Mouse (Mus musculus): ENCODE results near the gene Gamt.
"Not testable (repeated sequence)": the region's sequence is repeated elsewhere in the genome, so short reads cannot be mapped to it uniquely, and the experiment has no call there.

Gene Gamt

DNA sequence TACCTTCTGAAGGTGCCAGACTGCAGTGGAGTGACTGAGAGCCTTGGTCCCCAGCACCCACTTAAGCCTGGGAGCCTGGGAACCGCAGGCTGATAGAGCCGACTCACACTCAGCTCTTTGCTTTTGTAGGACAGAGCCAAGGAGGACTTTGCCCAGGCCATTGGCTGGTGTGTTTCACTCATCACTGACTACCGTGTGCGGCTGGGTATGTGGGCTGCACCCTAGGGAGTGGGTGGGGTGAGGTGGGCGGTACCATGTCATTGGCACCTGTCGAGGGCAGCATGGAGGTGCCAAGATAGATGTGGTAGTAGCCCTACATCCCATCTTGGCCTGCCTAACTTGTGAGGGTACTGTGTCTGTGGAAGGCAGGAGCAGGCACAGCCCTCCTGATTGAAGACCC is 21.0 kb downstream of the Gamt start:
- Histone ChIP-seq H3K36me3 (ENCODE audit: control insufficient read depth, insufficient read depth, low read length, poor library complexity, severe bottlenecking) (peaks cover 7% of the 10 kb centered on the region), H3K27me3 (ENCODE audit: control insufficient read depth, insufficient read depth, low read length, poor library complexity, severe bottlenecking) (no peaks in the 10 kb centered on the region)
- no peak for DNase-seq (ENCODE audit: low read depth, low spot score)

DNA sequence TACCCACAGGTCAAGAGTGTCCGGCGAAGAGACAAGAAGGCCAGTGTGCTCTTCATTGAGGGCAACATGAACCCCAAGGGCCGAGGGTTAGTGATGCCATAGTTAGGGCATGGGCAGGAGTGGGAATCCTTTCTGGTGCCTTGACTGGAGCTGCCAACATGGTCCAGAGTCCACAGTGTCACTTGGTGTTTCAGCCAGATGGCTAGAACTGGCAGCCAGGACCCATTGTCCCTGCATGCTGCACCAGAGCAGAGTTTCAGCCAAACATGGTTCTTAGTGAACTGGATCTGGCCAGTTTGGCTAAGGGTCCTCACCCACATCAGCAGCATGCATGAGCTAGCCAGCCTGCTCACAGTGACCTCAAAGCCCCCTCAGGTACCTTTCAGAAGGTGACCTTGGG is 22.5 kb downstream of the Gamt start:
- Histone ChIP-seq H3K36me3 (ENCODE audit: control insufficient read depth, insufficient read depth, low read length, poor library complexity, severe bottlenecking) (peaks cover 7% of the 10 kb centered on the region), H3K27me3 (ENCODE audit: control insufficient read depth, insufficient read depth, low read length, poor library complexity, severe bottlenecking) (no peaks in the 10 kb centered on the region)
- DNase-seq (ENCODE audit: low read depth, low spot score), result no peak

DNA sequence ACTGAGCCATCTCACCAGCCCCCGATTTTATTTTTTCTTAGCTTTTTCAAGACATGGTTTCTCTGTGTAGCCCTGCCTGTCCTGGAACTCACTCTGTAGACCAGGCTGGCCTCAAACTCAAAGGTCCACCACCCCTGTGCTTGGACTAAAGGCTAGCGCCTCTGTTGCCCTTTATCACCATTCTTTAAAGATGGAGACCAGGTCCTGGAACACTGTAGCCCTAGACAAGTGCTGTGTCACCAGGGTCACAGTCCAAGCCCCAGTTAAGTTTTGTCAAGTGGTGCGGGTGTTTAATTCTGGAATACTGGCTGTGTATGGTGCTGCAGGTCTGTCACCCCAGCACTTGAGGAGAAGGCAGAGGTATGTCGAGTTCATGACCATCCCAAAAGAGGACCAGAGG is 23.8 kb downstream of the Gamt start:
- H3K27me3 ChIP-seq (ENCODE audit: control insufficient read depth, insufficient read depth, low read length, poor library complexity, severe bottlenecking), result no peaks in the 10 kb centered on the region

DNA sequence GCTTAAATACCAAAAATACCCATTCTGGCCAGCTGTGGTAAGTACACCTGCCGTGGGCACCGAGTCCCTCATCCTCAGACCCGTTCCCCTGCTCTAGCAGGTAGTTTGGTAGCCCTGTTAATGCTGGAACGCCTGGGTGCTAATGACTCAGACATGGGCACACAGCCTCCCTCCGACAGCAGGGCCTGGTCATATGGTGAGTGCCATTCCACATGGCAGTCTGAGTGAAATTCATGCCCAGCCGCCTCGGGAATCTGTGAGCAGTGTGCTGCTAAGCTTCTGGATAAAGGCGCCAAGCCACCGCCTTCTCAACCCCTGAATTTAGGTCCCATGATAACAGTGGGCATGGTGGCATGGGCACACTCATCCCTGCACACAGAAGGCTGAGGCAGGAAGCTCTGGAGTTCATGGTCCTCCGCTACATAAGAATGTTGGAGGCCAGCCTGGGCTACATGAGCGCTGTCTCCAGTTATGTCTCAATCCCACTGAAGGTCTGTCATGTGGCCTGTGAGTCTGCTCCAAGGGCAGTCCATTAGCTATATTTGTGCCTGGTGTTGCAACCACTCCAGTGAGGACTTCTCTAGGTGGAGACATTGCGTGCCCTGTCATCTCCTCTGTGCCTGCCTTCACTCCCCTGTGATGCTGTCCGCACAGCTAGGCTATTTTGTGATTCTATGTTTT is 24.5 kb downstream of the Gamt start:
- Histone ChIP-seq H3K27me3 (ENCODE audit: control insufficient read depth, insufficient read depth, low read length, poor library complexity, severe bottlenecking) (no peaks in the 10 kb centered on the region), H3K36me3 (ENCODE audit: control insufficient read depth, insufficient read depth, low read length, poor library complexity, severe bottlenecking) (peaks cover 7% of the 10 kb centered on the region)
- DNase-seq (ENCODE audit: low read depth, low spot score), result no peak

More for the DNA sequence above, 23.8 kb downstream of the Gamt start:
- no peak for DNase-seq (ENCODE audit: low read depth, low spot score)
- H3K36me3 ChIP-seq (ENCODE audit: control insufficient read depth, insufficient read depth, low read length, poor library complexity, severe bottlenecking), result peaks cover 7% of the 10 kb centered on the region

DNA sequence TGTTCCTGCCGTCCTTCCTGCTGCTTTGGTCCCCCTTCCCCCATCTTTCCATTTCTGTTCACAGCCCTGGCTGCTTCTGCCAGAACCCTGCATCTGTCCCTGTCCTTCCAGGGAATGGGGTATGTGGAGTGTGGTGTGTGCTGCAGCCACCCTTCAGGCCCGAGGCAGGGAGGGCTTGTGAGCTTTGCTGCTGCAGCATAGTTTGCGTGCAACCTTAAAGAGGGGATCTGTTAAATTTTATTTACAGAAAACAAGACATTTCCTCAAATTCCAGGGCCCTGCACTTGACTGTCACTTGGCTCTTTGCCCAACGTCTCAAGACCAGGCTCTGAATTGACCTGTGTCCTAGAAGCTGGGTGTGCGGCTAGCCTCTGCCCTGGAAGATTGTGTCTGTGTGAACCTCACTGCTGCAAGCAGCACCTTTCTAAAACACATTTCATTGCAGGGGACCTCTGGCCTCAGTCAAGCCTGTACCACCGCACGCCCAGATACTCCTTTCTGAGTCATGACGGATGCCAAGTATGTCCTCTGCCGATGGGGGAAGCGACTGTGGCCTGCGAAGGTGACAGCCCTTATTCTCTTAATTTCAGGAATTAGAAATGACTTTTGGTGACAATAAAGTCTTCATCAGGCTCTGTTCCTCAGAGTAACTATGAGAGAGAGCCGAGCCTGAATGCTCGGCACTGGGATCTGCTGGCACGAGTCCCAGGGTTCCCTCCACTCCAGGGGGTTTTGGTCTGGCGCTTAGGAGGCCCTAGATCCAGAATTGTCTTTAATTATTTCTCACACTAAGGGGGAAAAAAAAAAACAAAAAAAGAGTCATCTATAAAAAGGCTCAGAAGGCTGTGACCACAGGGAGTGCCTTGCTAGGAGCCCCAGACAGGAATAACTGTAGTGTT is 32.7 kb downstream of the Gamt start:
- Histone ChIP-seq H3K27me3 (ENCODE audit: control insufficient read depth, insufficient read depth, low read length, poor library complexity, severe bottlenecking) (no peaks in the 10 kb centered on the region), H3K36me3 (ENCODE audit: control insufficient read depth, insufficient read depth, low read length, poor library complexity, severe bottlenecking) (no peaks in the 10 kb centered on the region; the same call in 1 of the 2 replicates)
- no peak for DNase-seq (ENCODE audit: low read depth, low spot score)

DNA sequence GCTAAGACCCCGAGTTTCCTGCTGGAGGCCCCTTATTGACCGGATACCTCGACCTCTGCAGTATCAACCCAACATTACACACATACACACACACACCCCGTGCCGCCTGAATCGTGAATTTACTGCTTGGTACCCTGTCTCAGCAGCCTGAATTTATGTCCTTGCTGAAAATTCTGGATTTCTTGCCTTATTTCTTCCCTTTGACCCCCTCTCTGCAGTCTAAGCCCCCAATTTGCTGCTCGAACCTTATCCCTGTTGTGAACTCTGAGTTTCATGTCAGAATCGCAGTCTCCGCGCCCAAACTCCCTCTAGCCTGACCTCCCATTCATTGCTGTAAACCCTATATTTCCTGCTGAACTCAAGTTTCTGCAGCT is 33.7 kb downstream of the Gamt start:
- Histone ChIP-seq H3K36me3 (ENCODE audit: control insufficient read depth, insufficient read depth, low read length, poor library complexity, severe bottlenecking) (no peaks in the 10 kb centered on the region; the same call in 1 of the 2 replicates), H3K27me3 (ENCODE audit: control insufficient read depth, insufficient read depth, low read length, poor library complexity, severe bottlenecking) (no peaks in the 10 kb centered on the region)
- DNase-seq (ENCODE audit: low read depth, low spot score), result no peak

DNA sequence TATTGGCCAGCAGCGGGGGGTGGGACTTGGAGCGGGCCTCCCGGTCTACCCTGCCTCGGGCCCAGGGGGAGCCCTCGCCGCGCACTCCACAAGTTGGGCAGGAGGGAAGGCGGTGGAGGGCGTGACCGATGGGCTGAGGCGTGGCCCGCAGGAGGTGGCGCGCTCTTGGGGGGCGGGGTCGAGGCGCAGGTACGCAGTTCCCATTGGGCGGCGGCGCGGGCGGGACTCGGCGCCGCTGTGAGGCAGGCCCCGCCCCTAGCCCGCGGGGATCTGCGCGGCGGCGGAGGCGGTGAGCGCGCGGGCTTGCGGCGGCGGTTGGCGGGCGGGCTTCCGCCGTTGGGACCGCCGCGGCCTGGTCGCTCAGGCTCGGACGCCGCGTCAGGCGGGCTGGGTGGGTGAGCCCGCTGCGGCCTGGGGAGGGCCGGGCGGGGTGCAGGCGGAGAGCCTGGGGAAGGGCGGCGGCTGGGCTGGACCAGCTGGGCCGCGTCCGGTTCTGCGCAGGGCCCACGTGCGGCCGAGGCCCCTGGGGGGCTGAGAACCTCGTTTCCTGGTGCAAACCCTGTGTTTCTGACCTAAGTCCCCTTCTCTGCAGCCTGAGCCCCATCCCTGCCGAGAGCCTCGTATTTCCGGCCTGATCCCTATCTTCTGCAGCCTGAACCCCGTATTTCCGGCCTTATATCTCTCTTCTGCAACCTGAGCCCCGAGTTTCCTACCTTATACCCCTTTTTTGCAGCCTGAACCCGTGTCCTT is 34.2 kb downstream of the Gamt start, which contains the start of gene Mum1:
Mum1 (plus strand) TSS at position 19 of the 750 bp plus-strand sequence.
- DNase-seq (ENCODE audit: low read depth, low spot score), result peak; percentile 98
- Histone ChIP-seq H3K27me3 (ENCODE audit: control insufficient read depth, insufficient read depth, low read length, poor library complexity, severe bottlenecking) (no peaks in the 10 kb centered on the region), H3K36me3 (ENCODE audit: control insufficient read depth, insufficient read depth, low read length, poor library complexity, severe bottlenecking) (no peaks in the 10 kb centered on the region; the same call in 1 of the 2 replicates)

DNA sequence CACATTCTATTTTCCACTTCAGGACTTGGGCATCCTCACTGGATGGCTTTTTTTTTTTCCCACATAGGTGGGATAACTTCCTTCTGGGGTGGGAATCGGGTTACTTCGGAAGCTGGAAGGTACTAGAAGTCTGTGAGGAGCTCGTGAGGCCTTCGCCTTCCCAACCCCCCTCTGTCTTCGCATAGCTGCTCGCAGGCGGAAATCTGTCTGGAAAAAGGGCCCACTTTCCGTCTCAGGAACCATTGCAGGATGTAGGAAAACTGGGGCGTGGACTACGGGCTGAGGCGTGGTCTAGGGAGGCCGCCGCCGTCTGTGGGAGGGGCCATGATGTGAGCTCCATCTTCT is 34.8 kb downstream of the Gamt start:
- DNase-seq (ENCODE audit: low read depth, low spot score), result no peak
- Histone ChIP-seq H3K27me3 (ENCODE audit: control insufficient read depth, insufficient read depth, low read length, poor library complexity, severe bottlenecking) (no peaks in the 10 kb centered on the region), H3K36me3 (ENCODE audit: control insufficient read depth, insufficient read depth, low read length, poor library complexity, severe bottlenecking) (no peaks in the 10 kb centered on the region; the same call in 1 of the 2 replicates)

DNA sequence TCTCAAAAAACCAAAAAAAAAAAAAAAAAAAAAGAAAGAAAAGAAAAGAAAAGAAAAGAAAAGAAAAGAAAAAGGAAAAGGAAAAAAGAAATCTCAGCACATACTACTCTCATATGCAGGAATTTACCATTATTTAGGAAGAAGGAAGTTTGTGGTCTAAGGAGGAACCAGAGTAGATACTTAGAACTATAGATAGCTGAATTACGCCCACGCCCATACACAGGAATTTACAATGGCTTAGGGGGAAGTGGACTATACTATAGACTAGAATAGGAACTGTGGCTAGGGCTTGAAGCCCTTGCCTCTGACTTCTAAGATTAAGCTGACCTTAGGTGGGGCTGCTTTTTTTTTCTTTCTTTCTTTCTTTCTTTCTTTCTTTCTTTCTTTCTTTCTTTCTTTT is 37.7 kb downstream of the Gamt start:
- DNase-seq (ENCODE audit: low read depth, low spot score), result peak; percentile 62
- H3K27me3 ChIP-seq (ENCODE audit: control insufficient read depth, insufficient read depth, low read length, poor library complexity, severe bottlenecking); H3K36me3 ChIP-seq (ENCODE audit: control insufficient read depth, insufficient read depth, low read length, poor library complexity, severe bottlenecking): not testable (repeated sequence)

DNA sequence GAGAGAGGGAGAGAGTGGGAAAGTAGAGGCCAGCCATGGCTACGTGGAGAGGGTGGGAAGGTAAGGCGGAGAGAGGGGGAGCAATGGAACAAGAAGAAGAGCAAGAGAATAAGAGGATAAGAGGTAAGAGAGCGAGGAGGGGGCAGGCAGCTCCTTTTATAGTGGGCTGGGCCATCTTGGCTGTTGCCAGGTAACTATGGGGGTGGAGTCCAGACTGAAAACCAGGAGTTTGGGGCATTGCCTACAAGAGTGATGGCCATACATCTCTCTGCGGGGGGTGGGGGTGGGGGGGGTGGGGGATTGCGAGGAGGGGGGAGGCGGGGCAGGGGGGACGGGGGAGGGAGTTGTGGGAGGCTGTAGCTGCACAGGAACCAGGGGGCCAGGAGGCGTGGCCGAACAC is 40.1 kb downstream of the Gamt start:
- no peak for DNase-seq (ENCODE audit: low read depth, low spot score)
- Histone ChIP-seq H3K36me3 (ENCODE audit: control insufficient read depth, insufficient read depth, low read length, poor library complexity, severe bottlenecking) (no peaks in the 10 kb centered on the region), H3K27me3 (ENCODE audit: control insufficient read depth, insufficient read depth, low read length, poor library complexity, severe bottlenecking) (no peaks in the 10 kb centered on the region)

DNA sequence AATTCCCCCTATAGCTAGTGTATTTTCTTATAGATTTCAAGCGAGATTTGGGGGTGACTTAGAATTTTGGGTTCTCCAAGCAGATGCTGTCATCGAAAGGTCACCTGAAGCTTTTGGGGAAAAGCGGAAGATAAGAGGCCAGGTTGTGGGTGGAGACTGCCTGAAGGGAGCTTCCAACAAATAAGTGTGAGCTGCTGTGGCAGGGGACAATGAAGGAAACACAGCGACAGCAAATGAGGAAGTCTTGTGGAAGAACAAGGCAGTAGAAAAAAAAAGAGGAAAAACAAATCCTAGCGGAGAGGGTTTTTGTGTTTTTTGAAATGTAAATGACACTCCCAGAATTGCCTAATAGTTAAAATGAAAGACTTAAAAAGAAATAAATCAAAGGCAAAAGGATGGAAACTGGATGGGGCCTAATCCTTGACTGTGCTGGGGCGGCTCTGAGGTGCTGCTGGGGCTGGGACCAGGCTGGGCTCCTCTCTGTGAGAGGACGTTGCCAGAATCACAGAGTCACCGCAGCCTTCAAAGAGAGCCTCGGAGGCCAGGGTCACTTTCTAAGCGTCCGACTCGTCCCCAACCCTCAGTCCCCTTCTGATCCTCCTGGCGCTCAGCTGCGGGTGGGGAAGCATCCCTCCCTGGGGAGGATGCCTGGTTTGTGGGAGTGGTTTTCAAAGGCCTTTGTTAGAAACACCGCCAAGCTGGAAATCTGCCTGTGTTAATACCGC is 45.6 kb downstream of the Gamt start:
- no peak for DNase-seq (ENCODE audit: low read depth, low spot score)
- Histone ChIP-seq H3K36me3 (ENCODE audit: control insufficient read depth, insufficient read depth, low read length, poor library complexity, severe bottlenecking) (no peaks in the 10 kb centered on the region), H3K27me3 (ENCODE audit: control insufficient read depth, insufficient read depth, low read length, poor library complexity, severe bottlenecking) (no peaks in the 10 kb centered on the region)

DNA sequence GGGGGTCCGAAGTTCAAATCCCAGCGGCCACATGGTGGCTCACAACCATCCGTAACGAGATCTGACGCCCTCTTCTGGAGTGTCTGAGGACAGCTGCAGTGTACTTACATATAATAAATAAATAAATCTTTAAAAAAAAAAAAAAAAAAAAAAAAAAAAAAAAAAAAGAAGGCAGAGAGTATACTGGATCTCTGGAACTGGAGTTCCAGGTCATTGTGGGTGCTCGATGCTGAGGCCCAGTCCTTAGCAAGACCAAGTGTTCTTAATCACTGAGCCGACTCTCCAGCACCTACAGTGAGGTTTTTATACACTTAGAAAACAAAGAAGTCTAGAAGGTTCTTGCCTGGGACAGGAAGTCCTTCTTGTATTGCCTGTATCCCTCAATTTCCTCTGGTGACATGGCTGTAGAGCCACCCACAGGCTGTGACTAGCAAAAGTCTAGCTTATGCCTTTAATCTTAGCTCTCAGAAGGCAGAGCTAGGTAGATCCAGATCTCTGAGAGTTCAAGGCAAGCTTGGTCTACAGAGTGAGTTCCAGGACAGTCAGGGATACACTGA is 49.2 kb downstream of the Gamt start:
- not testable (repeated sequence) for H3K27me3 ChIP-seq (ENCODE audit: control insufficient read depth, insufficient read depth, low read length, poor library complexity, severe bottlenecking); DNase-seq (ENCODE audit: low read depth, low spot score); H3K36me3 ChIP-seq (ENCODE audit: control insufficient read depth, insufficient read depth, low read length, poor library complexity, severe bottlenecking)

DNA sequence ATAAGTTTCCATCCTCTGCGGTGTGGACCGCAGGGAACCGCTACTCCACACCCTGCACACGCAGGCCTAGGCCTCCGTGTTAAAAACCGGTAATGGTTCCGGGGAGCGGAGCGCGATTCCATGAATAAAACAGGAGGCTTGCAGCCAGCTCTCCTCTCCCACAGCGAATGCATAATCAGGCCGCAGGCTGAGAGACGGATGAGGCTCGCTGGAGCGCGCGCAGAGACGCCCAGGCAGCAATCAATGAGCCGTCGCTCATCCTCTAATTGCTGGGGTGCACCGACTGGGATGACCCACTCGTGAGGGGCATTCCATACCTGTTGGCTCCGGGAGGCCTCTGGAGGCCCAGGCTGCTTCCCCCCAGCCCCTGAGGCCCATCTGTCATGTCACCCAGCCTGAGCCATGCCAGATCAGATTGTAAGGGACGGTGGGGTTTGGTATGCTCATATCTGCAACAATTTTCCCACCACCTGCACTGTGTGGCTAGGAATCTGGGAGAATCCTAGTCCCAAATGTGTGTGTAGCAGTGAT is 51.9 kb downstream of the Gamt start:
- no peak for DNase-seq (ENCODE audit: low read depth, low spot score)
- H3K27me3 ChIP-seq (ENCODE audit: control insufficient read depth, insufficient read depth, low read length, poor library complexity, severe bottlenecking), result no peaks in the 10 kb centered on the region
- H3K36me3 ChIP-seq (ENCODE audit: control insufficient read depth, insufficient read depth, low read length, poor library complexity, severe bottlenecking), result no peaks in the 10 kb centered on the region

DNA sequence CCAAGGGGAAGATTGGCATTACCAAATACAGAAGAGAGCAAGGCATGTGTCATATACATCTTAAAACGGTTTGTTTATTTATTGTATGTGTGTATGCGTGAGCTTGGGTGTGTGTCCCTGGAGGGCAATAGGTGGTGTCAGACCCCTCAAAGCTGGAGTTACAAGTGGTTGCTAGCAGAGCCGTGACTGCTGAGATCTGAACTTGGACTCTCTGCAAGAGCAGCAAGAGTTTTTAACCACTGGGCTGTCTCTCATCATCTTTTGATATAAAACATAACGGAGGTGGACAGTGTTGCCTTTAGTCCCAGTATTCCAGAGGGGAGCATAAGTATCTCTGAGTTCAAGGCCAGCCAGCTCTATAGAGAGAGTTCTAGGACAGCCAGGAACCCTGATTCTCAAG is 52.6 kb downstream of the Gamt start:
- Histone ChIP-seq H3K27me3 (ENCODE audit: control insufficient read depth, insufficient read depth, low read length, poor library complexity, severe bottlenecking) (no peaks in the 10 kb centered on the region), H3K36me3 (ENCODE audit: control insufficient read depth, insufficient read depth, low read length, poor library complexity, severe bottlenecking) (no peaks in the 10 kb centered on the region)
- no peak for DNase-seq (ENCODE audit: low read depth, low spot score)
